Mouse (Mus musculus) intestine, embryonic 14.5 days (tissue): ENCODE data around the gene Fitm1. TPM values are rescaled to one million over a fixed set of nuclear protein-coding genes. Genes with fewer than 3 reads are reported as not detected.

Source experiments
- ATAC-seq: fragments of 200-750 bp; cut with Nextera tagmentation; replicated peaks from 2 replicates; pipeline ENCODE4 v1.8.0; 2017; ENCODE audit warnings: low read depth, moderate number of reproducible peaks, moderate TSS enrichment, moderate library complexity; ENCODE audit not compliant: low FRiP score, low TSS enrichment
- DNase-seq: peaks from one replicate; pipeline ENCODE4 v3.0.0-alpha.2; 2018; ENCODE audit warnings: low spot score
- H3K27ac ChIP-seq: fragments of 300-500 bp; sonication (generic); 2 replicates; pipeline ENCODE4 v1.5.1; 2014; ENCODE audit warnings: low read depth, mild to moderate bottlenecking, control low read depth
- H3K27me3 ChIP-seq: fragments of 300-500 bp; sonication (generic); replicated peaks from 2 replicates; pipeline ENCODE4 v1.6.1; 2014; ENCODE audit warnings: low read length, control low read depth; ENCODE audit not compliant: control insufficient read depth, insufficient read depth
- H3K36me3 ChIP-seq: fragments of 300-500 bp; sonication (generic); 2 replicates; pipeline ENCODE4 v1.6.1; 2014; ENCODE audit warnings: low read length, control low read depth; ENCODE audit not compliant: control insufficient read depth, insufficient read depth
- H3K4me1 ChIP-seq: fragments of 300-500 bp; sonication (generic); replicated peaks from 2 replicates; pipeline ENCODE4 v1.6.1; 2014; ENCODE audit warnings: low read length, control low read depth, mixed read lengths; ENCODE audit not compliant: control insufficient read depth, insufficient read depth
- H3K4me2 ChIP-seq: fragments of 300-500 bp; sonication (generic); 2 replicates; pipeline ENCODE4 v1.6.1; 2014; ENCODE audit warnings: low read length
- H3K4me3 ChIP-seq: fragments of 300-500 bp; sonication (generic); 2 replicates; pipeline ENCODE4 v1.5.1; 2014; ENCODE audit warnings: low read depth, low read length, control low read depth, mixed read lengths
- H3K9ac ChIP-seq: fragments of 300-500 bp; sonication (generic); 2 replicates; pipeline ENCODE4 v1.6.1; 2014; ENCODE audit warnings: mild to moderate bottlenecking, low read length
- H3K9me3 ChIP-seq: fragments of 300-500 bp; sonication (generic); 2 replicates; pipeline ENCODE4 v1.6.1; 2016; ENCODE audit warnings: low read length, control low read depth; ENCODE audit not compliant: control insufficient read depth
- WGBS: fragments of 180-500 bp; shearing (Covaris S2); extraction: QIAGEN DNeasy Blood & Tissue Kit; methylation state at CpG from one replicate; pipeline ENCODE4 v1.1.7; 2014; 5-methylcytosine and 5-hydroxymethylcytosine counted together
- polyA plus RNA-seq: library from polyadenylated mRNA; unstranded; fragments of >200 nt; fragmentation: Nextera tagmentation; extraction: Ambion mirVana; gene quantifications from 2 replicates; pipeline ENCODE4 v1.2.1, GENCODE M21; 2014

The Fitm1 gene
- polyA plus RNA-seq, 1 experiment from 2014 or later = 0.43 TPM

DNA sequence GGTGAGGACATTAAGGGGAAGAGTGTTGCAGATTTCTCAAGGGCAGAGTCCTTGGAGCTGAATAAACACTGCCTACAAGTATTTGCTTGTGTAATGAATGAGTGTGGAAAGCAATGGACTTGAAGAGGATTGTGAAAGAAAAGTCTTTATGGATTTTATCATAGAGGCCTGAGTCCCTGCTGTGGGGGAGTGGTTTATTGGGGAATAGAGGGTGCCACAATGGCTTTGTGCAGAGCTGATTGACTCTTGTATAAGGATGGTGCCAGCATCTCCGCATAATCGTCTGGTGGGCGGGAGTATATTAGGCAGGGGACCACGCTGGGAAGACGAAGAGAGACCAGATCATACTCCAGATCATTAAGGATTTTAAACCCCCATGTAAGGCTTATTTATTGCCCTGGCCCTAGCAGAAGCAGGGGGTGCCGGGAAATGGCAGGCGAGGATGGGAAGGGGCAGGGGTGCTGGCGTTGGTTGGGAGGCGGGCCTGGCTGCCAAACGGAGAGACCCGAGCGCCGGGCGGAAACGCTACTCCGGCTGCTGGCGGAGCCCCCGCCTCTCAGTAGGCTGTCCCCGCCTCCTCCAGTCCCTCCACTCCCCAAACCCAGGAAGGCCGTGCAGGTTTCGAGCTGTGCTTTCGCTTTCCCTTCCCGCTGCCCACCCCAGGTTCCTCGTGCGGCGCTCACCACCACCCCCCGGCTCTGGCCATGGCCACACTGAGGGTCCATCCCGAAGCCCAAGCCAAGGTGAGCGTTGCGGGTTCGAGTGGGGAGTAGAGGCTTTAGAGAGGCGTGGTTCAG, 2.7 kb downstream of the Fitm1 start, which contains the start of gene Psme1:
Psme1 (plus strand) TSS at position 253 of the 797 bp plus-strand sequence.
- Histone ChIP-seq H3K27me3 (no peaks in the 10 kb centered on the region), H3K9ac (peak within 1 kb of the TSS; percentile 77), H3K4me3 (peak within 1 kb of the TSS; percentile 93), H3K9me3 (no peaks in the 10 kb centered on the region), H3K4me1 (peaks cover 8% of the 10 kb centered on the region), H3K27ac (peak within 1 kb of the TSS; percentile 65), H3K4me2 (peak within 1 kb of the TSS; percentile 87), H3K36me3 (peaks cover 23% of the 10 kb centered on the region)
- ATAC-seq (peak; percentile 91), DNase-seq (peak; percentile 85)
- WGBS = under 1% methylated on average over 32 of the region's 32 CpGs

DNA sequence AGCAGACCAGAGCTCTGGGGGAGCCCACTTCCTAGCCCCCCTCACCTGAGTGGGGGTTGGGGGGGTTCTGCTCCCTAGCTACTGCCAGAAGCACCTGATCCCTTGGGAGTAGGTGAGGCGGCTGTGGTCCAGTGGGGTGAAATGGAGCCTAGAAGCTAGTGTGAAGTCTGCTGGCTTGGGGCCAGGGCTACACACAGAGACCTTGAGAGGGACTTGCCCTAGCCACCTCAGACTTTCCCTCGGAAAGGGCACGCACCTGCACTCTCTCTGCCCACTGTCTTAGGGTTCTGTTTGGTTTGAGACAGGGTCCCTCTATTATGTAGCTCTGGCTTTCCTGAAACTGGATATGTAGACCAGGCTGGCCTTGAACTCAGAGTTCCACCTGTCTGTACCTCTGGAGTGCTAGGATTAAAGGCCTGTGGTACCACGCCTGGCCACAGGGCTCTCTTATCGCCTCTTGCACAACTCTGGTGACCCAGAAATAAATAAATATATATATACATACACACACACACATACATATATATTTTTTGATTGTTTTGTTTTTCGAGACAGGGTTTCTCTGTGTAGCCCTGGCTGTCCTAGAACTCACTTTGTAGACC, 3.4 kb downstream of the Fitm1 start:
- H3K27ac ChIP-seq = peak overlapping the region; percentile 65
- H3K4me2 ChIP-seq = peak overlapping the region; percentile 87
- ATAC-seq (peak; percentile 43), DNase-seq (no peak)
- peak overlapping the region; percentile 93 for H3K4me3 ChIP-seq
- H3K4me1 ChIP-seq = peaks cover 8% of the 10 kb centered on the region
- WGBS = 23% methylated on average over 6 of the region's 6 CpGs
- peaks cover 23% of the 10 kb centered on the region for H3K36me3 ChIP-seq
- H3K9me3 ChIP-seq = no peaks in the 10 kb centered on the region
- H3K27me3 ChIP-seq = no peaks in the 10 kb centered on the region
- peak overlapping the region; percentile 77 for H3K9ac ChIP-seq

DNA sequence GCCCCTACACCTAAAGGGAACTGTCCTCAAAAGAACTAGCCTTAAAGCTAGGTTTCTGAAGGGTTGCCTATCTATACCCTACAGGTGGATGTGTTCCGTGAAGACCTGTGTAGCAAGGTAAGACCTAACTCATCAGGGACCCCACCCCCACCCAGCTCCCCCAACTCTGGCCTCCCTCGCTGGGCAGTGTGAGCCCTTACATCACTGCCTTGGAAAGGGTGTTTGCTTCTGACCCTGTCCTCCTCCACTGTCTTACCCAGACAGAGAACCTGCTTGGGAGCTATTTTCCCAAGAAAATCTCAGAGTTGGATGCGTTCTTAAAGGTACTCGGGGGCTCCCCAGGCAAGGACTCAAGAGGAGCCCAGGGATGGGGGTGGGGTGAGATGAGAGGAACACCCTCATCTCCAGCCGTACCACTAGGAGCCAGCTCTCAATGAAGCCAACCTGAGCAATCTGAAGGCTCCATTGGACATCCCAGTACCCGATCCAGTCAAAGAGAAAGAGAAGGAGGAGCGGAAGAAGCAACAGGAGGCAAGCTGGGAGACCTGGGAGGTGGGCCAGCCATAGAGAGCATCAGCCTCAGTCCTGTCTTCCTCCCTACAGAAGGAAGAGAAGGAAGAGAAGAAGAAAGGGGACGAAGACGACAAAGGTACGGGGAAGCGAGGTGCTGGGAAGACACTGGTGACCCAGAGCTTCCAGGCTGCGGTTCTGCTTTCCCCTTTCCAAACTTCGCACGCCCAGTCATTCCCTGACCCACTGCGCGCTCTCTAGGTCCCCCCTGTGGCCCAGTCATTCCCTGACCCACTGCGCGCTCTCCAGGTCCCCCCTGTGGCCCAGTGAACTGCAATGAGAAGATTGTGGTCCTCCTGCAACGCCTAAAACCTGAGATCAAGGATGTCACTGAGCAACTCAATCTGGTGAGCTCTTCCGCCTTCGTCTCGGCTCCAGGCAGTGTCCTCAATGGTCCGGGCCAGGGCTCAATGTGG, 4.4 kb downstream of the Fitm1 start:
- WGBS = 86% methylated on average over 23 of the region's 23 CpGs
- no peak overlapping the region for H3K27ac ChIP-seq
- ATAC-seq (no peak), DNase-seq (no peak)
- H3K9ac ChIP-seq = no peak overlapping the region
- no peak overlapping the region for H3K4me2 ChIP-seq
- H3K4me1 ChIP-seq = peaks cover 12% of the 10 kb centered on the region
- no peaks in the 10 kb centered on the region for H3K9me3 ChIP-seq
- H3K27me3 ChIP-seq = peaks cover 6% of the 10 kb centered on the region; the same call in 1 of the 2 replicates
- no peak overlapping the region for H3K4me3 ChIP-seq
- H3K36me3 ChIP-seq = peaks cover 23% of the 10 kb centered on the region

DNA sequence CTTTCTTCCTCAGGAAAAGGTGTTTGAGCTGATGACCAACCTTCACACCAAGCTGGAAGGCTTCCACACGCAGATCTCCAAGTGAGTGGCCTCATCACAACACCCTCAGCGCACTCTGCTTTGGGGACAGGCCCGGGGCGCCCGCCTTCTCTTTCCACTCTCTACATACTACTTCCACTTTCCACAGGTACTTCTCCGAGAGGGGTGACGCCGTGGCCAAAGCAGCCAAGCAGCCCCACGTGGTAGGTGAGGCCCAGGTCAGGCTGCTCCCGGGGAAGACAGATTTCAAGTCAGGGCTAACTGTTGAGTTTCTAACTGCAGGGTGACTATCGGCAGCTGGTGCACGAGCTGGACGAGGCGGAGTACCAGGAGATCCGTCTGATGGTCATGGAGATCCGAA, 5.3 kb downstream of the Fitm1 start:
- 93% methylated on average over 16 of the region's 16 CpGs for WGBS
- Histone ChIP-seq H3K36me3 (peaks cover 23% of the 10 kb centered on the region), H3K9ac (no peak overlapping the region), H3K27me3 (peaks cover 6% of the 10 kb centered on the region; the same call in 1 of the 2 replicates), H3K4me2 (no peak overlapping the region), H3K9me3 (no peaks in the 10 kb centered on the region), H3K27ac (no peak overlapping the region), H3K4me3 (no peak overlapping the region), H3K4me1 (peaks cover 16% of the 10 kb centered on the region)
- ATAC-seq (no peak), DNase-seq (no peak)

DNA sequence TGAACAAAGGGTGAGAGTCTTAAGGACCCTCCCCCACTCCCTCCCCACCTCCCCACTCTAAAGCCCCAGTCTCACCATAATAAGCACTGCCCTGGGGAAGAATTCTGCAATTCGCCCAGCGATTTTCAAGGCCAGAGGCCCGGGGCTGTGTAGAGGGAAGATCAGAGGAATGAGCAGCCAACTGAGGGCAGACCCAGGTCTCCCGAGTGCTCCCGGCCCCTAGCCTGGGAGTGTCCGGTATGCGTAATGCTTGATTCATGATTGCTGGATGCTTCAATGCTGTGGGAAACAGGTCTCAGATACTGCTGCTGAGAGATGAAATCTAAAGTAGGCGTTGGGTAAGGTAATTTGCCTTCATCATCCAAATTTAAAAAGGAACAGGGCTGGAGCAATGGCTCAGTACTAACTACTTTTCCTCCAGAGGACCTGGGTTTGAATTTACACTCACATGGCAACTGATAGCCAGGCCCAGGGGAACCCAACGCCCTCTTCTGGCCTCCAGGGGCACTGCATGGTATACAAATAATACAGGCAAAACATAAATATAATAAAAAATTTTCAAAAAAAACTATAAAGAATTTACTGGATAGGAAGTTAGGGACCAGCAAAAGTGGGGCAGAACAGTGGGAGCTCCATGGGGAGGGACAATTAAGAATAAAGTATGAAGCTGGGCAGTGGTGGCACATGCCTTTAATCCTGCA, 6.7 kb downstream of the Fitm1 start:
- no peaks in the 10 kb centered on the region for H3K9me3 ChIP-seq
- ATAC-seq (no peak), DNase-seq (no peak)
- H3K4me3 ChIP-seq = no peak overlapping the region
- peaks cover 25% of the 10 kb centered on the region for H3K36me3 ChIP-seq
- H3K4me2 ChIP-seq = no peak overlapping the region
- peaks cover 6% of the 10 kb centered on the region; the same call in 1 of the 2 replicates for H3K27me3 ChIP-seq
- no peak overlapping the region for H3K27ac ChIP-seq
- no peak overlapping the region for H3K9ac ChIP-seq
- peaks cover 16% of the 10 kb centered on the region for H3K4me1 ChIP-seq
- WGBS = 75% methylated on average over 9 of the region's 9 CpGs

DNA sequence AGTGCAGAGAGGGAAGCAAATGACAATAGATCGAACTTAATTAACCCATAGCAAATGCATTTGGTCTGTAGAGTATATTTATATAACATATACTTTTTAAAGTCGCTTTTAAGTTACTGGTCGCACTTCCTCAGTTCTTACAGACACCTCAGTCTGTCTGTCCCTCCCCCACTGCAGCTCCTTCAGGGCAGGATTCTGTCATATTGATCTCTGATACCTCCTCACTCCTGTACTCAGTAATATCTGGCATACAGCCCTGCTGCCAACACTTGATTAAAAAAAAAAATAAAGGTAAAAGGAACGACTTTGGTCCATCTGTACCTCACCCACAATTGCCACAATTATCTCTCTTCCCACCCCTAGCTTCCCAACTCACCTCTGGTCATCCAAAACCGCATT, 8.9 kb downstream of the Fitm1 start:
- H3K27me3 ChIP-seq = peaks cover 6% of the 10 kb centered on the region; the same call in 1 of the 2 replicates
- 34% methylated on average over 5 of the region's 5 CpGs for WGBS
- H3K4me2 ChIP-seq = peak overlapping the region; percentile 76
- H3K27ac ChIP-seq = no peak overlapping the region
- H3K4me1 ChIP-seq = 0 out of 2 replicates have a peak, but pooled peaks cover 12% of the 10 kb centered on the region
- no peaks in the 10 kb centered on the region for H3K9me3 ChIP-seq
- DNase-seq = no peak
- no peak for ATAC-seq
- H3K9ac ChIP-seq = no peak overlapping the region; the same call in 1 of the 2 replicates
- peak overlapping the region; percentile 43 for H3K4me3 ChIP-seq
- H3K36me3 ChIP-seq = peaks cover 41% of the 10 kb centered on the region

DNA sequence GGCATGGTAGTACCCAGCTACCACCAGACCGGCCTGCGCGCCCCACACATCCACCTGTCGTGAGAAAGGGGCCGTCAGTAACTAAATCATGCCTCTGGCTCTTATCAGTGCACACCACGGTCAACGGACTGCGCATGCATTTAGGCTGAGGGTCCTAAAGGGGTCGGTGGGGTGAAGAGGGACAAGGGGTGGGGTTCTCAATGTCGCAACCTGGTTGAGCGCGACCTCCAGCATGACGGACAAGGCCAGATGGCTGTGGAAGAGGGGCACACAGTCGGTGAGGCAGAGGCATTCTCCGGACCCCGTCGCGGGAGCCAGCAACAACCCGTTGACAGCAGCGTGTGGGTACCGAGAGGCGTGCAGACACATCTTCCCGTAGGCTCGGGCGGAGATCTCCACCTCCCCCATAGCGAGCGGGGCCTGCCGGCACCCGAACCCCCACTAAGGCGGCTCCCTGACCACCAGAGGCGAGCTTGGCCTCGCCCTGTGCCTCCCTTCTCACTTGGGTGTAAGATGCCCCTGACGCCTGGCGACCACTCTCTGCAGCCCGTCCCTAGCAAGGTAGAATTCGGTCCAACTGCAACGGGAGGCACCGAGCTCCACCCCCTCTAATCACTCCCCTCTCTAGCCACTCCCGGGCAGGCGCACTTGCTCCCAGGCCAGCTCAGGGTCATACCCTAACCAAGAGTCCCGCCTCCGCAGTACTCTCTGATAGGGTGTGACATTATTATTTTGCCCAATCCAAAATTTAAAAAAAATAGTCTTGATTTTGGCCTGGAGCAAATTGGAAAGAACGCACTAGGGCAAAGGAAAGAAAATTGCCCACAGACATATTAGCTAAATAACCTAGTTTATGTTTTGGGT, 9.5 kb downstream of the Fitm1 start, which contains the start of gene Emc9:
Emc9 (minus strand) TSS at position 601 of the 864 bp plus-strand sequence.
- 0 out of 2 replicates have a peak, but pooled peaks cover 8% of the 10 kb centered on the region for H3K4me1 ChIP-seq
- WGBS = 2% methylated on average over 43 of the region's 43 CpGs
- DNase-seq (peak; percentile 71), ATAC-seq (peak; percentile 78)
- H3K27me3 ChIP-seq = peaks cover 6% of the 10 kb centered on the region; the same call in 1 of the 2 replicates
- no peak within 1 kb of the TSS for H3K27ac ChIP-seq
- H3K9me3 ChIP-seq = no peaks in the 10 kb centered on the region
- peak within 1 kb of the TSS; percentile 76 for H3K4me2 ChIP-seq
- peaks cover 40% of the 10 kb centered on the region for H3K36me3 ChIP-seq
- peak within 1 kb of the TSS; percentile 51 for H3K9ac ChIP-seq
- H3K4me3 ChIP-seq = peak within 1 kb of the TSS; percentile 43
